Mouse (Mus musculus): ENCODE measurements around the gene Rabggta.

Rabggta gene

GRCm38 (mm10) chr14:55721700-55722437 is at the start of gene Rabggta:
Rabggta (minus strand) TSS chr14:55722263.
- ChIA-PET POLR2A (interaction anchor here (0.6 to 12.1 kb wide), 104 partner anchors 8 to 1790 kb away, joined by 3 to 268 read pairs (median 4); partner anchors contain the start of genes Tgm1 (in 4 of the 4), A730061H03Rik (in 3 of the 4), Gmpr2 (in 3 of the 4) and Nedd8 (in 3 of the 4)), CTCF (interaction anchor here (0.6 to 2.2 kb wide), 35 partner anchors 8 to 574 kb away, joined by 3 to 21 read pairs (median 4); partner anchors contain the start of genes Mdp1 (in 4 of the 4), A730061H03Rik (in 2 of the 4), Dcaf11 (in 1 of the 4) and Dhrs1 (in 1 of the 4))

GRCm38 (mm10) chr14:55769087-55769703 is 47.1 kb upstream of the Rabggta start:
- POLR2A ChIA-PET, result interaction anchor here in 2 of 4 experiments (0.9 to 2.2 kb wide), 6 partner anchors 8 to 179 kb away, joined by 3 to 7 read pairs (median 4); partner anchors contain the start of genes Ltb4r2 (in 1 of the 2), Psme2 (in 1 of the 2) and Tm9sf1 (in 1 of the 2)

DNA sequence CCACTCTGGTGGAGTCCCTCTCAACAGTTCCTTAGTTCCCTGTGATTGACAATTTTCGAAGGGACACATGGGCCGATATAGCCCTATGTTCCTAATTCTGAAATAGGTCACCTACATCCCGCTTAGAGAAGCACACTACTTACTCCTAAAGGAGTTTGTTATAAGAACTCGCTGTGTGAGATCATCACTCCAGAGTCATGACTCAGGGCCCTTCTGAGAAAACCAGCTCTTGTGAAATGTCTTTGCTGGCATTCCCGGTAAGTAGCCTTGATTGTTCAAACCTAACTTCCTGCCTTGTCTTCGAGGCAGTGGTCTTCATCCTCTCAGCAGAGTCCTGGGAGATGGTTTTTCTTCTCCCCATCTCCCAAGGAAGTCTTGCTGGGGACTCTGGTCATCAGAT is 46.5 kb upstream of the Rabggta start:
- POLR2A ChIA-PET, result interaction anchor here in 2 of 4 experiments (1.0 to 2.2 kb wide), 3 partner anchors 17 to 178 kb away, joined by 3 to 7 read pairs (median 4); partner anchors contain the start of genes Psme2 (in 1 of the 2) and Tm9sf1 (in 1 of the 2)
- CTCF ChIA-PET, result interaction anchor here in 3 of 4 experiments (0.5 to 2.4 kb wide), 6 partner anchors 9 to 151 kb away, joined by 3 to 15 read pairs (median 3); no protein-coding TSS in a partner anchor

More at GRCm38 (mm10) chr14:55769087-55769703, 47.1 kb upstream of the Rabggta start:
- CTCF ChIA-PET, result interaction anchor here in 2 of 4 experiments (0.7 to 2.4 kb wide), 5 partner anchors 11 to 105 kb away, joined by 3 to 7 read pairs (median 4); no protein-coding TSS in a partner anchor

DNA sequence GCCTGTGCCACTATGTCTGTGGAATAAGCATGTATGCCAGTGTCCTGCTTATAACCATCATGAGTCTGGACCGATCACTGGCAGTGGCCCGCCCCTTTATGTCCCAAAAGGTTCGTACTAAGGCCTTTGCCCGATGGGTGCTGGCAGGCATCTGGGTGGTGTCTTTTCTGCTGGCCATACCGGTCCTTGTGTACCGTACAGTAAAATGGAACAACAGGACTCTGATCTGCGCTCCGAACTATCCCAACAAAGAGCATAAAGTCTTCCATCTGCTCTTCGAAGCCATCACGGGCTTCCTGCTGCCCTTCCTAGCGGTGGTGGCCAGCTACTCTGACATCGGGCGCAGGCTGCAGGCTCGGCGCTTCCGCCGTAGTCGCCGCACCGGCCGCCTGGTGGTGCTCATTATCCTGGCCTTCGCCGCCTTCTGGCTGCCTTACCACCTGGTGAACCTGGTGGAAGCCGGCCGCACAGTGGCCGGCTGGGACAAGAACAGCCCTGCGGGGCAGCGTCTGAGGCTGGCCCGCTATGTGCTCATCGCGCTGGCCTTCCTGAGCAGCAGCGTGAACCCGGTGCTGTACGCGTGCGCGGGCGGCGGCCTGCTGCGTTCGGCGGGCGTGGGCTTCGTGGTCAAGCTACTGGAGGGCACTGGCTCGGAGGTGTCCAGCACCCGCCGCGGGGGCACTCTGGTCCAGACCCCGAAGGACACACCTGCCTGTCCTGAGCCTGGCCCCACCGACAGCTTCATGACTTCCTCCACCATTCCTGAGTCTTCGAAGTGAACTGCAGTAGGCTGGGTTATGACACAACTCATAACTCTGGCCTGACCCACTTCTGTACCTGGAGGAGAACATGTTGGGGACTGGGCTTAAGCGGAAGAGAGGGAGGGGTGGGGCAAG is 45.7 kb upstream of the Rabggta start:
- POLR2A ChIA-PET, result interaction anchor here in 3 of 4 experiments (1.0 to 2.2 kb wide), 4 partner anchors 18 to 177 kb away, joined by 3 to 7 read pairs (median 4); partner anchors contain the start of genes Psme2 (in 1 of the 3) and Tm9sf1 (in 1 of the 3)
- CTCF ChIA-PET, result interaction anchor here (0.5 to 2.4 kb wide), 11 partner anchors 8 to 152 kb away, joined by 3 to 15 read pairs (median 3); partner anchors contain the start of genes Ripk3 (in 1 of the 4) and Tinf2 (in 1 of the 4)

GRCm38 (mm10) chr14:55765696-55766095 is 43.6 kb upstream of the Rabggta start, which contains the start of gene Ltb4r1:
Ltb4r1 (plus strand) TSS chr14:55765962.
- ChIA-PET POLR2A (no interaction called here), CTCF (no interaction called here)

DNA sequence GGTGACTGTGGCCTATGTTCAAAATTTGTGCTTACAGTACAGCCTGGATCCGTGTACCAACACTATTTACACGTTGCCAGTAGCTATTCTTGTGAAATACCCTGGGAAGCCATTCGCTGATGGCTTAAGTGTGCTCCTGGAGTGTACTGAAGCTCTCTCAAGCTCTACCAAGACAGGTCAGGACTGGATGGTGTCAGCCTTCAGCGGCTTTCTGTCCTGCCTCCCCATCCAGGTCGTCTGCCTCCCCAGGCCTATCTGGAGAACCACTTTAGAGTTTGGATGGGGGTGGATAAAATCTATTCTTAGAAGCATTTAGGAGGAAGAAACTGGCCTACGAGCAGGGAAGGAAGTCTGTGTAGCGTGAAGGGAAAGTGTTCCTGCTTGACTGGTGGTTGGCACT is 41.1 kb upstream of the Rabggta start:
- CTCF ChIA-PET, result interaction anchor here in 1 of 4 experiments (1.0 to 1.1 kb wide), 2 partner anchors 18 to 111 kb away, joined by 3 read pairs; no protein-coding TSS in a partner anchor
- POLR2A ChIA-PET, result interaction anchor here (0.5 to 4.0 kb wide), 9 partner anchors 9 to 220 kb away, joined by 3 to 20 read pairs (median 3); partner anchors contain the start of genes Gmpr2 (in 1 of the 4), Nedd8 (in 1 of the 4) and Rabggta (in 1 of the 4)

DNA sequence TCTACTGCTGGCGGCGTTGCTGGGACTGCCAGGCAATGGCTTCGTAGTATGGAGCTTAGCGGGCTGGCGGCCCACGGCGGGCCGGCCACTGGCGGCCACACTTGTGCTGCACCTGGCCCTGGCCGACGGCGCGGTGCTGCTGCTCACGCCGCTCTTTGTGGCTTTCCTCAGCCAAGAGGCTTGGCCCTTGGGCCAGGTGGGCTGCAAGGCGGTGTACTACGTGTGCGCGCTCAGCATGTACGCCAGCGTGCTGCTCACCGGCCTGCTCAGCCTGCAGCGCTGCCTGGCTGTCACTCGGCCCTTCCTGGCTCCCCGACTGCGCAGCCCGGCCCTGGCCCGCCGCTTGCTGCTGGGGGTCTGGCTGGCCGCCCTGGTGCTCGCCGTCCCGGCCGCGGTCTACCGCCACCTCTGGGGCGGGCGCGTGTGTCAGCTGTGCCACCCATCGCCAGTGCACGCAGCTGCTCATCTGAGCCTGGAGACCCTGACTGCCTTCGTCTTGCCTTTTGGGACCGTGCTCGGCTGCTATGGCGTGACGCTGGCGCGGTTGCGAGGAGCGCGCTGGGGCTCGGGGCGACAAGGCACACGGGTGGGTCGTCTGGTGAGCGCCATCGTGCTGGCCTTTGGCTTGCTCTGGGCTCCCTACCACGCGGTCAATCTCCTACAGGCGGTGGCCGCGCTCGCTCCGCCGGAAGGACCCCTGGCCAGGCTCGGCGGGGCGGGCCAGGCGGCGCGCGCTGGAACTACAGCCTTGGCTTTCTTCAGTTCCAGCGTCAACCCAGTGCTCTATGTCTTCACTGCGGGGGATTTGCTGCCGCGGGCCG is 40.1 kb upstream of the Rabggta start:
- POLR2A ChIA-PET, result interaction anchor here (0.7 to 4.0 kb wide), 25 partner anchors 8 to 1345 kb away, joined by 3 to 20 read pairs (median 5); partner anchors contain the start of genes A730061H03Rik (in 2 of the 4), Gmpr2 (in 2 of the 4), Nedd8 (in 2 of the 4) and Tinf2 (in 2 of the 4)
- CTCF ChIA-PET, result interaction anchor here in 3 of 4 experiments (0.6 to 2.7 kb wide), 21 partner anchors 8 to 265 kb away, joined by 3 to 10 read pairs (median 3); partner anchors contain the start of genes A730061H03Rik (in 1 of the 3), Emc9 (in 1 of the 3), Mdp1 (in 1 of the 3) and Tinf2 (in 1 of the 3)

- CTCF ChIA-PET, result interaction anchor here (0.6 to 2.7 kb wide), 42 partner anchors 9 to 497 kb away, joined by 3 to 15 read pairs (median 4); partner anchors contain the start of genes Tinf2 (in 3 of the 4), A730061H03Rik (in 1 of the 4), Cbln3 (in 1 of the 4) and Dcaf11 (in 1 of the 4)
- POLR2A ChIA-PET, result interaction anchor here (0.6 to 4.0 kb wide), 34 partner anchors 8 to 384 kb away, joined by 3 to 20 read pairs (median 4); partner anchors contain the start of genes Tinf2 (in 3 of the 4), A730061H03Rik (in 2 of the 4), Gmpr2 (in 2 of the 4) and Nedd8 (in 2 of the 4)
Observed at GRCm38 (mm10) chr14:55761163-55761562, 39.1 kb upstream of the Rabggta start, which contains the start of gene Ltb4r2. Ltb4r2 (plus strand) TSS chr14:55761428.

DNA sequence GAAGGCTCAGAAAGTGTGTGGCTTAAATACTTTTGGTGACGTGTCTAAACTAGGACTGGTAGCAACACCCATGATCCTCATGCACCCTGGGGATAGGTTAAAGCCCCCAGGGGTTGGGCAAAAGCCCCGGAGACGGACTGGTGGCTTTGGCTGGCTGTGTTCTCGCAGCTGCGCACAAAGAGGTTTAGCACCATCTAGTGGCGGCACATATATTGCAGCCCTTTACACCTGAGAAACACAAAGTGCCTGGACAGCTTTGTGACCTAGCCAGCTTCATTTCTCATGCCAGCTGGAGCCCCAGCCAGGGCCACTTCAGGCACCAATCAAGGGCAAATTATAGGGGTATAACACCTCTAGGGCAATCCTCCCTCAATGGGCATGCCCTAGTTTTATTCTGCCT is 38.1 kb upstream of the Rabggta start:
- ChIA-PET CTCF (interaction anchor here (0.6 to 2.7 kb wide), 39 partner anchors 8 to 417 kb away, joined by 3 to 15 read pairs (median 3); partner anchors contain the start of genes Tinf2 (in 3 of the 4), Dhrs1 (in 2 of the 4), Nop9 (in 2 of the 4) and Psme2 (in 2 of the 4)), POLR2A (interaction anchor here in 3 of 4 experiments (0.6 to 4.0 kb wide), 28 partner anchors 12 to 723 kb away, joined by 3 to 20 read pairs (median 3); partner anchors contain the start of genes Rabggta (in 3 of the 3), Tinf2 (in 3 of the 3), A730061H03Rik (in 2 of the 3) and Dcaf11 (in 1 of the 3))

DNA sequence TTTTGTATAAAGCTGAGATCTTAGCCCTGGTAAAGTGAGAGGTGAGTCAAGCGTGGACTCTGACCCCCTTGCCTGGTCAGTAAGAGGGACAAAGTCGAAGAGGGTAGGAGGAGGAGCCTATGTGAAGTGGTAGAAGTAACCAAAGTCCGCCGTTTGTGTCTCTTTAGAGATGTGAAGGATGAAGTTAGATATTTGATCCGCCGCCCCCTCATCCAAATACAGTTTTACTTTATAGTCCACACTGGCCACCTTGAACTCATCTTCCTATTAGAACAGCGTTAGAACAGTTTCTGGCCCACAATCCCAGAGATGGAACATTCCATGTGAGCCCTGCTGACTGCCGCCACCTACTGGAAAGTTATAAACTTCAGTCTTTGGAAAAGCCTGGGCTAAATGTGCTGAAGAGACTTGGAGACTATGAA is 36.3 kb upstream of the Rabggta start, which contains the start of gene Cideb:
Gene Cideb (minus strand): TSS at position 96 of the 422 bp plus-strand sequence.
- CTCF ChIA-PET, result no interaction called here
- POLR2A ChIA-PET, result interaction anchor here in 2 of 4 experiments (0.6 to 1.2 kb wide), 4 partner anchors 12 to 78 kb away, joined by 3 to 4 read pairs (median 3); partner anchors contain the start of gene Tinf2 (in 1 of the 2)

DNA sequence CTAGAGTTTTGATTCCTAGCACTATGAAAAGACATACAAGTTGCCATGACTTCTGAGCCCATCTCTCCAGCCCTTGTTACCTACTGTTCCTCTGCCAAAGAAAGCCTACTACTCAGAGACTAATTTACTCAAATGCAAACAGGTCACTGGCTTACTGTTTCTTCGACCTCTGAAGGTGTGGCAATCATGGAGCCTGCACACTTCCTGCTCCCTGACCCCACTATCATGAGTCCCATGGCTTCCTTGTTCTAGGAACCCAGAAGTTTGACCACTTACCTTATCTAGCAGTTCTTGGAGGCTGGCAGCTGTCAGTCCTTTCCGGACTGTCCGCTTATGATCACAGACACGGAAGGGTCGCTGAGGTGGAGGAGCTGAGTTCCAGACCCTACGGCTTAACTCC is 35.5 kb upstream of the Rabggta start:
- CTCF ChIA-PET, result interaction anchor here in 2 of 4 experiments (0.6 to 1.0 kb wide), 3 partner anchors 11 to 242 kb away, joined by 3 to 5 read pairs (median 3); no protein-coding TSS in a partner anchor
- POLR2A ChIA-PET, result interaction anchor here in 3 of 4 experiments (0.6 to 1.5 kb wide), 9 partner anchors 10 to 198 kb away, joined by 3 to 5 read pairs (median 3); partner anchors contain the start of genes Tinf2 (in 2 of the 3), A730061H03Rik (in 1 of the 3), Dcaf11 (in 1 of the 3) and Dhrs1 (in 1 of the 3)

GRCm38 (mm10) chr14:55747051-55747847 is 25.2 kb upstream of the Rabggta start:
- POLR2A ChIA-PET, result interaction anchor here in 2 of 4 experiments (0.6 to 4.4 kb wide), 10 partner anchors 10 to 76 kb away, joined by 3 to 34 read pairs (median 5); partner anchors contain the start of genes Gmpr2 (in 1 of the 2), Ltb4r2 (in 1 of the 2), Nedd8 (in 1 of the 2) and Tinf2 (in 1 of the 2)
- CTCF ChIA-PET, result interaction anchor here in 2 of 4 experiments (0.7 to 2.5 kb wide), 8 partner anchors 10 to 172 kb away, joined by 3 to 9 read pairs (median 3); partner anchors contain the start of genes Ltb4r2 (in 2 of the 2), Tinf2 (in 2 of the 2) and Mdp1 (in 1 of the 2)

- ChIA-PET POLR2A (interaction anchor here in 3 of 4 experiments (0.6 to 4.4 kb wide), 26 partner anchors 9 to 235 kb away, joined by 3 to 34 read pairs (median 4); partner anchors contain the start of genes Tinf2 (in 3 of the 3), Gmpr2 (in 2 of the 3), Mdp1 (in 2 of the 3) and Nedd8 (in 2 of the 3)), CTCF (interaction anchor here in 2 of 4 experiments (0.5 to 3.2 kb wide), 17 partner anchors 12 to 1218 kb away, joined by 3 to 45 read pairs (median 4); partner anchors contain the start of genes A730061H03Rik (in 1 of the 2), Ltb4r2 (in 1 of the 2), Psme2 (in 1 of the 2) and Rabggta (in 1 of the 2))
Observed at GRCm38 (mm10) chr14:55745861-55746237, 23.8 kb upstream of the Rabggta start.

Measured in embryonic stem cell, embryonic (primary cell).